Mouse (Mus musculus): ENCODE results near the gene Ddx6. TPM values are rescaled to one million over a fixed set of nuclear protein-coding genes. Genes with fewer than 3 reads are reported as not detected.
"Not testable (repeated sequence)": the region's sequence is repeated elsewhere in the genome, so short reads cannot be mapped to it uniquely, and the experiment has no call there.

Ddx6 gene
- polyA plus RNA-seq, 1 experiment from 2014 or later = 10.2 TPM

DNA sequence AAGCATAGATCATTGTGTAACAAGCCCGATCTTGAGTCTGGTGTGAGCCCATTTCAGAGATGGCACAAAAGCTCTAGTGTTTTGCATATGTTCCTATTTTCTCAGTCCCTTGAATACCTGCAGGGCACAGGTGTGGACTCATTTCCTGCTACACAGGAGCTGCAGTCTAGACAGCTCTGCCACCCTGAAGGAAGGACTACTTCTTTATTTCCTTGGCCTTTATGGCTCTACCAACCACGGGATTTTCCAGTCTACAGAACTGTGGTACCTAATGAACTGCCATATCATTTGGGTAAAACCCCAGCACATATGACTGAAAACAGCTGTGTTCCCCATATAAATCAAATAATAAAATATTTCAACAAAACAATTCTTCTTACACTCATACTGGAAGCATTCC lies 29.6 kb upstream of the Ddx6 start:
- Histone ChIP-seq H3K4me1 (replicated peaks; ENCODE audit: control insufficient read depth, insufficient read depth, low read length) (peaks cover 7% of the 10 kb centered on the region), H3K9ac (ENCODE audit: low read depth, low read length) (no peak overlapping the region), H3K9me3 (ENCODE audit: control insufficient read depth, low read length) (no peaks in the 10 kb centered on the region), H3K27ac (ENCODE audit: low read depth, low read length) (no peak overlapping the region), H3K4me2 (no peak overlapping the region), H3K27me3 (replicated peaks; ENCODE audit: control insufficient read depth, insufficient read depth, low read length) (no peaks in the 10 kb centered on the region), H3K36me3 (ENCODE audit: control insufficient read depth, insufficient read depth, low read length) (no peaks in the 10 kb centered on the region), H3K4me3 (ENCODE audit: low read depth, low read length) (no peak overlapping the region)
- no peak for DNase-seq (ENCODE audit: low spot score)
- WGBS = 86% methylated on average over 2 of the region's 2 CpGs
- ATAC-seq (replicated peaks; ENCODE audit: low FRiP score) = no peak

DNA sequence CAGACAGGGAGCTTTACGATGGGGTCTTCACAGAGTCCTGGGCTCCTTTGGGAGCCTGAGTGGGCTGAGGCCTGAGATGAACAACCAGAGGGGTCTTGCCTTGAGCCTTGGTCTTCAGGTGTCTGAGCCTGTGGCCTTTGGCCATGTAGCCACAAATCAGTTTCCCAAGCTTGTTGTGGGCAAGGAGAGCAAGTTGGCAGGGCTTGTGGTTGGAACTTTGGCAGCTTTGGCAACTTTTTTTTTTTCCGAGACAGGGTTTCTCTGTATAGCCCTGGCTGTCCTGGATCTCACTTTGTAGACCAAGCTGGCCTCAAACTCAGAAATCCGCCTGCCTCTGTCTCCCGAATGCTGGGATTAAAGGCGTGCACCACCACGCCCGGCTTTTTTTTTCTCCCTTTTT lies 28.6 kb upstream of the Ddx6 start:
- not testable (repeated sequence) for H3K9me3 ChIP-seq (ENCODE audit: control insufficient read depth, low read length); H3K9ac ChIP-seq (ENCODE audit: low read depth, low read length); H3K36me3 ChIP-seq (ENCODE audit: control insufficient read depth, insufficient read depth, low read length); H3K4me2 ChIP-seq; H3K4me3 ChIP-seq (ENCODE audit: low read depth, low read length); DNase-seq (ENCODE audit: low spot score); ATAC-seq (replicated peaks; ENCODE audit: low FRiP score); H3K27me3 ChIP-seq (replicated peaks; ENCODE audit: control insufficient read depth, insufficient read depth, low read length); H3K27ac ChIP-seq (ENCODE audit: low read depth, low read length)
- WGBS = 89% methylated on average over 7 of the region's 7 CpGs
- peaks cover 11% of the 10 kb centered on the region for H3K4me1 ChIP-seq (replicated peaks; ENCODE audit: control insufficient read depth, insufficient read depth, low read length)

DNA sequence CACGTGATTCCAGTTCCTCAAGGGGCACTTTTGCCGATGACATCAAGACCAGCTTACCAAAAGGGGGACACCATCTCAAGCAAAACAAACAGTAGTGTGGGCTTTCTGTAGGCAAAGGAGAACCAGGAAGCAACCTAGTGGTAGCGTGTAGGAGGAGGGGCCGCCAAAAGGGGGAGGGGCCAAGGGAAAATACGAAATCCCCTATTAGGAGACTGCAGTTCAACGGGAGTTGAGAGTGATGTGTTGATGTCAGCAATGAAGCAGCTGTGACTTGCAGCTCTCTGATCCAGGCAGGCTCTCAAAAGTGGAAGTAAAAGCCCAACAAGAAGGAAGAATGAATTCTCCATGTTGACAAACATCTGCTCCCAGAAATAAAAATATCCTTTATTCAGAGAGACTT lies 25.3 kb upstream of the Ddx6 start:
- 23% methylated on average over 6 of the region's 6 CpGs for WGBS
- Histone ChIP-seq H3K9me3 (ENCODE audit: control insufficient read depth, low read length) (peaks cover 6% of the 10 kb centered on the region; the same call in 1 of the 2 replicates), H3K4me1 (replicated peaks; ENCODE audit: control insufficient read depth, insufficient read depth, low read length) (peaks cover 11% of the 10 kb centered on the region), H3K4me3 (ENCODE audit: low read depth, low read length) (peak overlapping the region; percentile 28), H3K36me3 (ENCODE audit: control insufficient read depth, insufficient read depth, low read length) (no peaks in the 10 kb centered on the region), H3K27ac (ENCODE audit: low read depth, low read length) (peak overlapping the region; percentile 76; the same call in 1 of the 2 replicates), H3K27me3 (replicated peaks; ENCODE audit: control insufficient read depth, insufficient read depth, low read length) (no peaks in the 10 kb centered on the region), H3K9ac (ENCODE audit: low read depth, low read length) (peak overlapping the region; percentile 50), H3K4me2 (peak overlapping the region; percentile 59)
- ATAC-seq (replicated peaks; ENCODE audit: low FRiP score) = peak; percentile 68; the same call in 1 of the 2 replicates
- DNase-seq (ENCODE audit: low spot score) = no peak

DNA sequence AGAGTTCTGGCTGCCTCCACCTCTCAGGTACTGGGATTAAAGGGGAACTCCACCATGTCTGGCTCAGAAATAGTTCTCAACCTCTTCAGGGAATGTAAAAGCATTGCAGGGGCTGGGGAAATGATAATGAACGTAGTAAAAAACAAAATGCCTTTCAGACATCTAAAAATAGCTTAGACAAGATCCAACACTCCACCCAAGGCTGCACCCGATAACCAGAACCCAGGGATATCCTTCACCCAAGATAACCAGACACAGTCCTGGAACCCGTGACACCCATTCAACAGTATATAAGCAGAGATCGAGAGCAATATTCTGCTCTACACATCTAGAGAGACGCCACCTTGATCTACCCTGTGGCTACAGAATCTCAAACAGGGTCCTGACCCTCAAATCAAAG lies 24.6 kb upstream of the Ddx6 start:
- WGBS = 53% methylated on average over 5 of the region's 5 CpGs

DNA sequence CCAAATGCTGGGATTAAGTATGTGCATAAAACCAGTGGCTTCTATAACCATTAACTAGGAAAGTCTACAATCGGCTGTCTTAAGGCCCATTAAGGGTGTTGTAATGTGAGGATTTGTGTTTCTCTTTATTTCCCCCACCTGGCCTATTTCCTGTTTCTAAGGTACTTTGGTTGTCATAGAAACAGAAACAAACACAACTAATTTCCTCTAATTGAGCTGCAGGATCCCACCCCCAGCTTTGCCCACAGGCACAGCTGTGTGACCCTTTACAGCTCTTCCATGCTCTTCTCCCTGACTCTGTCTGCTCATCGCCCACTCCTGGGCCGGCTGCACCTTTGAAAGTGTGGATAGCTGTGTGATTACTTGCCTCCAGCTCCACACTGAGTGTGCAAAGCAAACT lies 23.3 kb upstream of the Ddx6 start:
- Histone ChIP-seq H3K36me3 (ENCODE audit: control insufficient read depth, insufficient read depth, low read length) (no peaks in the 10 kb centered on the region), H3K4me2 (no peak overlapping the region), H3K4me1 (replicated peaks; ENCODE audit: control insufficient read depth, insufficient read depth, low read length) (peaks cover 11% of the 10 kb centered on the region), H3K27me3 (replicated peaks; ENCODE audit: control insufficient read depth, insufficient read depth, low read length) (no peaks in the 10 kb centered on the region), H3K4me3 (ENCODE audit: low read depth, low read length) (no peak overlapping the region), H3K27ac (ENCODE audit: low read depth, low read length) (no peak overlapping the region), H3K9ac (ENCODE audit: low read depth, low read length) (no peak overlapping the region), H3K9me3 (ENCODE audit: control insufficient read depth, low read length) (peaks cover 6% of the 10 kb centered on the region; the same call in 1 of the 2 replicates)
- DNase-seq (ENCODE audit: low spot score) (no peak), ATAC-seq (replicated peaks; ENCODE audit: low FRiP score) (no peak)
- 58% methylated on average over 3 of the region's 3 CpGs for WGBS

More for the DNA sequence above, 24.6 kb upstream of the Ddx6 start:
- H3K4me2 ChIP-seq = peak overlapping the region; percentile 59
- H3K4me1 ChIP-seq (replicated peaks; ENCODE audit: control insufficient read depth, insufficient read depth, low read length) = peaks cover 11% of the 10 kb centered on the region
- H3K27me3 ChIP-seq (replicated peaks; ENCODE audit: control insufficient read depth, insufficient read depth, low read length) = no peaks in the 10 kb centered on the region
- no peak overlapping the region for H3K9ac ChIP-seq (ENCODE audit: low read depth, low read length)
- H3K36me3 ChIP-seq (ENCODE audit: control insufficient read depth, insufficient read depth, low read length) = no peaks in the 10 kb centered on the region
- peaks cover 6% of the 10 kb centered on the region; the same call in 1 of the 2 replicates for H3K9me3 ChIP-seq (ENCODE audit: control insufficient read depth, low read length)
- no peak for DNase-seq (ENCODE audit: low spot score)
- H3K4me3 ChIP-seq (ENCODE audit: low read depth, low read length) = no peak overlapping the region
- peak; percentile 96 for ATAC-seq (replicated peaks; ENCODE audit: low FRiP score)
- peak overlapping the region; percentile 76 for H3K27ac ChIP-seq (ENCODE audit: low read depth, low read length)

DNA sequence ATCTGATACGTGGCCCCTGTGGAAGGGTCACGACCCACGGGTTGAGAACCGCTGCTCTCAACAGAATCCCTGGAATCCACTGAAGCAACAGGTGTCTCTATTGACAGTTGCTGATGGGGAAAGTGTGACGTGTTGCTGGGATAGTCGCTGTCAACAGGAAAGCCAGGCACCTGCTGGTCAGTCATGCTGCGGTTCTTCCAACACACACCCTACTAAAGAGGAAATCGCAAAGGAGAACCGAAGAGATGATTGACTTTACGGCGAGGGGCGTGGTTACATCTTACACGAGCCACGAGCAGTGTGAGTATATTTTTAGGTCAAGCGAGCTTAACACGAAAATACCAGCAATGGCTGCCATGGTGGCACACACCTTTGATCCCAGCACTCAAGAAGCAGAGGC lies 22.3 kb upstream of the Ddx6 start:
- no peak for ATAC-seq (replicated peaks; ENCODE audit: low FRiP score)
- Histone ChIP-seq H3K36me3 (ENCODE audit: control insufficient read depth, insufficient read depth, low read length) (no peaks in the 10 kb centered on the region), H3K9me3 (ENCODE audit: control insufficient read depth, low read length) (peaks cover 6% of the 10 kb centered on the region; the same call in 1 of the 2 replicates), H3K27ac (ENCODE audit: low read depth, low read length) (no peak overlapping the region), H3K4me2 (no peak overlapping the region), H3K4me1 (replicated peaks; ENCODE audit: control insufficient read depth, insufficient read depth, low read length) (peaks cover 11% of the 10 kb centered on the region), H3K27me3 (replicated peaks; ENCODE audit: control insufficient read depth, insufficient read depth, low read length) (no peaks in the 10 kb centered on the region), H3K9ac (ENCODE audit: low read depth, low read length) (no peak overlapping the region), H3K4me3 (ENCODE audit: low read depth, low read length) (no peak overlapping the region)
- DNase-seq (ENCODE audit: low spot score) = no peak
- WGBS = 51% methylated on average over 16 of the region's 16 CpGs

DNA sequence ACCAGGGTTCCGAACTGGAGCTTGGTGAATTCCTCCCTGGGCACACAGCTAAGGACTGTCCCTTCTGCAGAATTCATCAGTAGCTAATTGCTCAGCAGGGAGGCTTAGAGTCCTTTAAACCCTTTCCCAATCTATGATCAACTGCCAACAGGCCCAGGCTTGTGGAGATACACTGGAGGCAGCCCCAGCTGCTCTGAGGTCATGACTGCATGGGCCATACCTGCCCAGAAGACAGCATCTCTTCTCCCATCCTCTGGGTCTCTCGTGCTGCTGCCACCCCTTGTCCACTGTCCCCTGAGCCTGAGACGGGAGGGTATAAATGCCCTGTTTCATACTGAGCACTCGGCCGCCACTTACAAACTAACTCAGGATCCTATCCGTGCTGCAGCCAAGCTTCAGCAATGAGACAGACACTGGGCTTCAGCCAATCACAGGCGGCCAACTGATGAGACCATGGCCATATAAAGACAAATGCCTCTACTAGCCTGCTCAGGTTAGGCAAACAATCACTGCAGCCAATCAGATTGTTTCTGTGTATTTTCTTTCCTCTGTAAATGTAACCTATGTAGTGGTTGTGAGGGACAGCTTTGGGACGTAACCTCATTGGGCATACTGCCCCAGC lies 17.9 kb upstream of the Ddx6 start:
- H3K4me3 ChIP-seq (ENCODE audit: low read depth, low read length) = no peak overlapping the region
- no peaks in the 10 kb centered on the region for H3K27me3 ChIP-seq (replicated peaks; ENCODE audit: control insufficient read depth, insufficient read depth, low read length)
- no peak overlapping the region for H3K4me2 ChIP-seq
- H3K9me3 ChIP-seq (ENCODE audit: control insufficient read depth, low read length) = peaks cover 6% of the 10 kb centered on the region; the same call in 1 of the 2 replicates
- H3K4me1 ChIP-seq (replicated peaks; ENCODE audit: control insufficient read depth, insufficient read depth, low read length) = no peaks in the 10 kb centered on the region; the same call in 1 of the 2 replicates
- H3K36me3 ChIP-seq (ENCODE audit: control insufficient read depth, insufficient read depth, low read length) = no peaks in the 10 kb centered on the region
- DNase-seq (ENCODE audit: low spot score) (no peak), ATAC-seq (replicated peaks; ENCODE audit: low FRiP score) (no peak)
- no peak overlapping the region for H3K9ac ChIP-seq (ENCODE audit: low read depth, low read length)
- H3K27ac ChIP-seq (ENCODE audit: low read depth, low read length) = no peak overlapping the region
- 71% methylated on average over 8 of the region's 8 CpGs for WGBS

DNA sequence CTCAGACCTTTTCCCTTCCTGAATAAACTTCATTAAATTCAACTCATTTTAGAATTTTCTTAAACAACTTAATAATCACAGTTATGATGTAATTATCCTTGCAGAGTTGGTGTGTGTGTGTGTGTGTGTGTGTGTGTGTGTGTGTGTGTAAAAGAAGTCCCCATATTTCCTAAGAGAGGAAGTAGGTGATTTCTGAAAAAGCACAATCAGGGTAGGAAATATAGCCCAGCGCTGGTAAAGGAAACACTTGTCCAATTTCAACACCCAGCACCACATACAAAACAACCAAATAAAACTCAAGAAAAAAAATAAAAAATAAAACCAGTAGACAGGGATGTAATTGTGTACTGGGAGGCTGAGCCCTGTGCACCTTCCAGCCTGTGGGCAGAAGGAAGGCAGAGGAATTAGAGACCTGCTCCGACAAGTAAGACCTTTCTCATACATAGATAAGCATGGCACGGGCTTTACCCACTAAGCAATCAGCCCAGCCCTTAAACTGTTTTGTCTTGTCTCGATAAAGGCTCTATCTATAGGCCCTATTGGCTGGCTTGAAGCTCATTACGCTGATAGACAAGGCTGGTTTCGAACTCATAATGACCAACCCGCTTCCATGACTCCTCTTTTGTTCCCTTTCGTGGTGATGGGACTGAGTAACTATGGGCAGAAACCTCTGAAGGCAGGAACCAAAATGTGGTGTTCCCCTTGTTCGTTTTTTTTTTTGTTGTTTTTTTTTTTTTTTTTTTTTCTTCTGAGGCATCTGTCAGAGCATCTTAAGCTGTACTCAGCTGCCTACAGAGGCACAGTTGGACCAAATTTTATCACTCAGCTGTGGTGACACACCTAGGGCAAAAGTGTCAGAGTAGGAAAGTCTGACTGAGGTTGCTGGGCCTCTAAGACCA lies 17.2 kb upstream of the Ddx6 start:
- Histone ChIP-seq H3K4me2 (no peak overlapping the region), H3K4me1 (replicated peaks; ENCODE audit: control insufficient read depth, insufficient read depth, low read length) (peaks cover 3% of the 10 kb centered on the region; the same call in 1 of the 2 replicates), H3K27ac (ENCODE audit: low read depth, low read length) (no peak overlapping the region), H3K9ac (ENCODE audit: low read depth, low read length) (no peak overlapping the region), H3K4me3 (ENCODE audit: low read depth, low read length) (no peak overlapping the region), H3K9me3 (ENCODE audit: control insufficient read depth, low read length) (peaks cover 6% of the 10 kb centered on the region; the same call in 1 of the 2 replicates), H3K27me3 (replicated peaks; ENCODE audit: control insufficient read depth, insufficient read depth, low read length) (no peaks in the 10 kb centered on the region), H3K36me3 (ENCODE audit: control insufficient read depth, insufficient read depth, low read length) (no peaks in the 10 kb centered on the region)
- WGBS = 66% methylated on average over 9 of the region's 9 CpGs
- peak; percentile 76 for ATAC-seq (replicated peaks; ENCODE audit: low FRiP score)
- no peak for DNase-seq (ENCODE audit: low spot score)
